Mouse (Mus musculus) midbrain, embryonic 12.5 days (tissue): Measurements from ENCODE around the gene Cideb. TPM values are rescaled to one million over a fixed set of nuclear protein-coding genes. Genes with fewer than 3 reads are reported as not detected.

Experiments used
- ATAC-seq: fragments of 200-750 bp; cut with Nextera tagmentation; 2 replicates; pipeline ENCODE4 v1.8.0; 2017; ENCODE audit warnings: low read depth, moderate TSS enrichment, moderate library complexity; ENCODE audit not compliant: low FRiP score
- H3K27ac ChIP-seq: fragments of 300-500 bp; sonication (generic); replicated peaks from 2 replicates; pipeline ENCODE4 v1.5.1; 2016; ENCODE audit warnings: mild to moderate bottlenecking
- H3K27me3 ChIP-seq: fragments of 300-500 bp; sonication (generic); 2 replicates; pipeline ENCODE4 v1.6.1; 2016; ENCODE audit warnings: mild to moderate bottlenecking
- H3K36me3 ChIP-seq: fragments of 300-500 bp; sonication (generic); 2 replicates; pipeline ENCODE4 v1.6.1; 2016
- H3K4me1 ChIP-seq: fragments of 300-500 bp; sonication (generic); 2 replicates; pipeline ENCODE4 v1.6.1; 2016
- H3K4me2 ChIP-seq: fragments of 300-500 bp; sonication (generic); replicated peaks from 2 replicates; pipeline ENCODE4 v1.6.1; 2016; ENCODE audit warnings: mild to moderate bottlenecking, moderate library complexity
- H3K4me3 ChIP-seq: fragments of 300-500 bp; sonication (generic); 2 replicates; pipeline ENCODE4 v1.5.1; 2016; ENCODE audit warnings: mild to moderate bottlenecking
- H3K9ac ChIP-seq: fragments of 300-500 bp; sonication (generic); replicated peaks from 2 replicates; pipeline ENCODE4 v1.6.1; 2016; ENCODE audit warnings: mild to moderate bottlenecking, moderate library complexity
- H3K9me3 ChIP-seq: fragments of 300-500 bp; sonication (generic); 2 replicates; pipeline ENCODE4 v1.6.1; 2016; ENCODE audit warnings: mild to moderate bottlenecking
- WGBS: fragments of 180-500 bp; shearing (Covaris S2); methylation state at CpG from one replicate; pipeline ENCODE4 v1.1.7; 2016; 5-methylcytosine and 5-hydroxymethylcytosine counted together
- polyA plus RNA-seq: library from polyadenylated mRNA; unstranded; fragments of >200 nt; fragmentation: Nextera tagmentation; extraction: Ambion mirVana; gene quantifications from 2 replicates; pipeline ENCODE4 v1.2.1, GENCODE M21; 2016

Cideb gene
- not detected in 2 replicates for polyA plus RNA-seq

- H3K9ac ChIP-seq: no peak within 1 kb of the TSS
- H3K9me3 ChIP-seq: no peaks in the 10 kb centered on the region
- H3K4me1 ChIP-seq: peaks cover 14% of the 10 kb centered on the region
- no peak within 1 kb of the TSS for H3K27ac ChIP-seq
- ATAC-seq: no peak
- peaks cover 29% of the 10 kb centered on the region for H3K36me3 ChIP-seq
- no peak within 1 kb of the TSS for H3K4me3 ChIP-seq
- H3K4me2 ChIP-seq: no peak within 1 kb of the TSS
- H3K27me3 ChIP-seq: peaks cover 32% of the 10 kb centered on the region
- 18% methylated on average over 8 of the region's 8 CpGs for WGBS
These were observed at the start of gene Cideb for GRCm38 (mm10) chr14:55758363-55758784. Gene Cideb, minus strand, starts transcription at chr14:55758458.

- Histone ChIP-seq H3K4me1 (no peaks in the 10 kb centered on the region), H3K9me3 (no peaks in the 10 kb centered on the region), H3K27me3 (no peaks in the 10 kb centered on the region), H3K4me2 (no peak overlapping the region), H3K9ac (no peak overlapping the region), H3K36me3 (no peaks in the 10 kb centered on the region), H3K4me3 (no peak overlapping the region), H3K27ac (no peak overlapping the region)
- ATAC-seq: no peak
- 87% methylated on average over 15 of the region's 15 CpGs for WGBS
These were observed 37.3 kb upstream of the Cideb start for GRCm38 (mm10) chr14:55795380-55796163.

GRCm38 (mm10) chr14:55793946-55794345 lies 35.7 kb upstream of the Cideb start:
- Histone ChIP-seq H3K36me3 (no peaks in the 10 kb centered on the region), H3K9ac (no peak overlapping the region), H3K4me3 (no peak overlapping the region), H3K4me2 (no peak overlapping the region), H3K4me1 (no peaks in the 10 kb centered on the region), H3K9me3 (no peaks in the 10 kb centered on the region), H3K27ac (no peak overlapping the region), H3K27me3 (peaks cover 15% of the 10 kb centered on the region)
- no peak for ATAC-seq
- WGBS: 63% methylated on average over 2 of the region's 2 CpGs

- H3K27ac ChIP-seq: no peak overlapping the region
- WGBS: 78% methylated on average over 2 of the region's 2 CpGs
- no peaks in the 10 kb centered on the region for H3K36me3 ChIP-seq
- ATAC-seq: no peak
- H3K27me3 ChIP-seq: peaks cover 20% of the 10 kb centered on the region
- H3K9ac ChIP-seq: no peak overlapping the region
- H3K9me3 ChIP-seq: no peaks in the 10 kb centered on the region
- no peak overlapping the region for H3K4me3 ChIP-seq
- H3K4me1 ChIP-seq: peaks cover 1% of the 10 kb centered on the region; the same call in 1 of the 2 replicates
- H3K4me2 ChIP-seq: no peak overlapping the region
These were observed 35.2 kb upstream of the Cideb start for GRCm38 (mm10) chr14:55793461-55793860.

GRCm38 (mm10) chr14:55788256-55789050 lies 30.2 kb upstream of the Cideb start, which contains the start of gene Ripk3:
Gene Ripk3, minus strand, starts transcription at chr14:55788865.
- Histone ChIP-seq H3K9me3 (no peaks in the 10 kb centered on the region), H3K27me3 (peaks cover 70% of the 10 kb centered on the region)
- 5% methylated on average over 40 of the region's 40 CpGs for WGBS

GRCm38 (mm10) chr14:55787731-55788130 lies 29.5 kb upstream of the Cideb start:
- Histone ChIP-seq H3K4me3 (no peak overlapping the region), H3K4me1 (peaks cover 13% of the 10 kb centered on the region), H3K9me3 (no peaks in the 10 kb centered on the region), H3K27ac (no peak overlapping the region), H3K4me2 (no peak overlapping the region), H3K36me3 (no peaks in the 10 kb centered on the region), H3K27me3 (peaks cover 77% of the 10 kb centered on the region), H3K9ac (no peak overlapping the region)
- 46% methylated on average over 11 of the region's 11 CpGs for WGBS
- no peak for ATAC-seq

More at GRCm38 (mm10) chr14:55788256-55789050, 30.2 kb upstream of the Cideb start, which contains the start of gene Ripk3:
- H3K4me1 ChIP-seq: peaks cover 6% of the 10 kb centered on the region
- H3K9ac ChIP-seq: no peak within 1 kb of the TSS
- ATAC-seq: no peak
- H3K4me3 ChIP-seq: peak within 1 kb of the TSS; percentile 25
- H3K36me3 ChIP-seq: no peaks in the 10 kb centered on the region
- peak within 1 kb of the TSS; percentile 44 for H3K4me2 ChIP-seq
- H3K27ac ChIP-seq: no peak within 1 kb of the TSS

GRCm38 (mm10) chr14:55785195-55785594 lies 26.9 kb upstream of the Cideb start:
- H3K9ac ChIP-seq: no peak overlapping the region
- peaks cover 13% of the 10 kb centered on the region for H3K4me1 ChIP-seq
- 21% methylated on average over 6 of the region's 6 CpGs for WGBS
- H3K27me3 ChIP-seq: peaks cover 96% of the 10 kb centered on the region
- H3K27ac ChIP-seq: no peak overlapping the region
- H3K4me2 ChIP-seq: no peak overlapping the region
- ATAC-seq: no peak
- no peak overlapping the region for H3K4me3 ChIP-seq
- no peaks in the 10 kb centered on the region for H3K36me3 ChIP-seq
- no peaks in the 10 kb centered on the region for H3K9me3 ChIP-seq

GRCm38 (mm10) chr14:55783958-55784235 lies 25.6 kb upstream of the Cideb start, which contains the start of gene Adcy4:
Gene Adcy4, minus strand, starts transcription at chr14:55784095.
- H3K27me3 ChIP-seq: peaks cover 94% of the 10 kb centered on the region
- H3K9me3 ChIP-seq: no peaks in the 10 kb centered on the region
- H3K36me3 ChIP-seq: no peaks in the 10 kb centered on the region
- no peak within 1 kb of the TSS for H3K27ac ChIP-seq
- H3K4me1 ChIP-seq: peaks cover 13% of the 10 kb centered on the region
- ATAC-seq: no peak
- 6% methylated on average over 13 of the region's 13 CpGs for WGBS
- no peak within 1 kb of the TSS; the same call in 1 of the 2 replicates for H3K9ac ChIP-seq
- H3K4me2 ChIP-seq: peak within 1 kb of the TSS; percentile 46
- peak within 1 kb of the TSS; percentile 18 for H3K4me3 ChIP-seq

GRCm38 (mm10) chr14:55783171-55783957 lies 25.1 kb upstream of the Cideb start:
- peak overlapping the region; percentile 18 for H3K4me3 ChIP-seq
- H3K27ac ChIP-seq: no peak overlapping the region
- no peaks in the 10 kb centered on the region for H3K9me3 ChIP-seq
- H3K4me2 ChIP-seq: peak overlapping the region; percentile 46
- 2% methylated on average over 31 of the region's 31 CpGs for WGBS
- peaks cover 93% of the 10 kb centered on the region for H3K27me3 ChIP-seq
- no peaks in the 10 kb centered on the region for H3K36me3 ChIP-seq
- ATAC-seq: no peak
- H3K4me1 ChIP-seq: peaks cover 11% of the 10 kb centered on the region
- no peak overlapping the region; the same call in 1 of the 2 replicates for H3K9ac ChIP-seq

GRCm38 (mm10) chr14:55782361-55782960 lies 24.2 kb upstream of the Cideb start:
- no peak for ATAC-seq
- peaks cover 84% of the 10 kb centered on the region for H3K27me3 ChIP-seq
- no peaks in the 10 kb centered on the region for H3K36me3 ChIP-seq
- peaks cover 7% of the 10 kb centered on the region; the same call in 1 of the 2 replicates for H3K4me1 ChIP-seq
- 50% methylated on average over 9 of the region's 9 CpGs for WGBS
- H3K4me2 ChIP-seq: no peak overlapping the region
- 0 out of 2 replicates have a peak overlapping the region, but pooled peaks have one; percentile 18 for H3K4me3 ChIP-seq
- H3K9ac ChIP-seq: no peak overlapping the region
- H3K27ac ChIP-seq: no peak overlapping the region
- H3K9me3 ChIP-seq: no peaks in the 10 kb centered on the region

- Histone ChIP-seq H3K9me3 (no peaks in the 10 kb centered on the region), H3K4me1 (peaks cover 7% of the 10 kb centered on the region; the same call in 1 of the 2 replicates), H3K4me3 (peak overlapping the region; percentile 15; the same call in 1 of the 2 replicates), H3K27ac (no peak overlapping the region), H3K9ac (no peak overlapping the region), H3K27me3 (peaks cover 73% of the 10 kb centered on the region), H3K4me2 (peak overlapping the region; percentile 34), H3K36me3 (no peaks in the 10 kb centered on the region)
- WGBS: 17% methylated on average over 14 of the region's 14 CpGs
- peak; percentile 74; the same call in 1 of the 2 replicates for ATAC-seq
These were observed 23.1 kb upstream of the Cideb start for GRCm38 (mm10) chr14:55781310-55781709.
